8 mouse cellular contexts compared by ENCODE assay signal in the genomic region with DNA sequence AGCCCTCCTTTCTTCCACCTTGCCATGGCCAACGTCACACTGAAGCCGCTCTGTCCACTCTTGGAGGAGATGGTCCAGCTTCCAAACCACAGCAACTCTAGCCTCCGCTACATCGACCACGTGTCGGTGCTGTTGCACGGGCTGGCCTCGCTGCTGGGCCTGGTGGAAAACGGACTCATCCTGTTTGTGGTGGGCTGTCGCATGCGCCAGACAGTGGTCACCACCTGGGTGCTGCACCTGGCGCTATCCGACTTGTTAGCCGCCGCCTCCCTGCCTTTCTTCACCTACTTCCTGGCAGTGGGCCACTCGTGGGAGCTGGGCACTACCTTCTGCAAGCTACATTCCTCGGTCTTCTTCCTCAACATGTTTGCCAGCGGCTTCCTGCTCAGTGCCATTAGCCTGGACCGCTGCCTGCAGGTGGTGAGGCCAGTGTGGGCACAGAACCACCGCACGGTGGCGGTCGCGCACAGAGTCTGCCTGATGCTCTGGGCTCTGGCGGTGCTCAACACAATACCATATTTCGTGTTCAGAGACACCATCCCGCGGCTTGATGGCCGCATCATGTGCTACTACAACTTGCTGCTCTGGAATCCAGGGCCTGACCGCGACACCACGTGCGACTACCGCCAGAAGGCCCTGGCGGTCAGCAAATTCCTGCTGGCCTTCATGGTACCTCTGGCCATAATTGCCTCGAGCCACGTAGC. TPM values are rescaled to one million over a fixed set of nuclear protein-coding genes. Genes with fewer than 3 reads are reported as not detected.
DNase-seq lines count a peak whose midpoint lies in the region; ATAC-seq lines count a peak whose summit lies in the region.
"Had no signal": no experiment of that assay in that cellular context is flagged by ENCODE, and none has a peak within 500 bp of the region (broad histone marks: within the 10 kb centered on the region; RNA-seq: fewer than 3 reads in every experiment).

No protein-coding gene starts in this region.

- ATAC-seq in intestine, embryonic 16.5 days: peak; percentile 84
- ATAC-seq in midbrain, embryonic 12.5 days (ENCODE audit: low FRiP score, low read depth): peak; percentile 93

- H3K9ac ChIP-seq in intestine, embryonic 16.5 days (ENCODE audit: low read depth, low read length): peak overlapping the region; percentile 66
- H3K9ac ChIP-seq in midbrain, embryonic 12.5 days (replicated peaks): peak overlapping the region; percentile 53

- H3K36me3 ChIP-seq in intestine, embryonic 16.5 days (ENCODE audit: control insufficient read depth, insufficient read depth, low read length): peaks cover 8% of the 10 kb centered on the region
- H3K36me3 ChIP-seq in limb, embryonic 10.5 days: peaks cover 37% of the 10 kb centered on the region
- H3K36me3 ChIP-seq in midbrain, embryonic 12.5 days: peaks cover 36% of the 10 kb centered on the region

- H3K4me1 ChIP-seq in intestine, embryonic 16.5 days (ENCODE audit: control insufficient read depth, insufficient read depth, low read length): peaks cover 11% of the 10 kb centered on the region
- H3K4me1 ChIP-seq in limb, embryonic 10.5 days: peaks cover 14% of the 10 kb centered on the region
- H3K4me1 ChIP-seq in midbrain, embryonic 12.5 days: peaks cover 12% of the 10 kb centered on the region

- peak overlapping the region; percentile 39 for H3K4me3 ChIP-seq in intestine, embryonic 16.5 days (ENCODE audit: low read length)
- H3K4me3 ChIP-seq in limb, embryonic 10.5 days: peak overlapping the region; percentile 55
- peak overlapping the region; percentile 39 for H3K4me3 ChIP-seq in midbrain, embryonic 12.5 days

- peak; percentile 82 for DNase-seq in adrenal gland, adult 2 months
- DNase-seq in cerebellum, postnatal 36 days: peak; percentile 86 to 89
- peak; percentile 46 to 78 for DNase-seq in frontal cortex, postnatal 36 days (ENCODE audit: low spot score in 2 of 2)
- DNase-seq in limb, embryonic 10.5 days (ENCODE audit: low spot score): peak; percentile 90
- DNase-seq in spleen, adult 18-20 months: peak; percentile 28 to 57

- H3K9me3 ChIP-seq in intestine, embryonic 16.5 days (ENCODE audit: control insufficient read depth, low read length): no peaks in the 10 kb centered on the region
- H3K9me3 ChIP-seq in limb, embryonic 10.5 days (replicated peaks): no peaks in the 10 kb centered on the region
- no peaks in the 10 kb centered on the region for H3K9me3 ChIP-seq in midbrain, embryonic 12.5 days

- peak overlapping the region; percentile 69 for H3K4me2 ChIP-seq in intestine, embryonic 16.5 days (ENCODE audit: low read depth, low read length)
- H3K4me2 ChIP-seq in midbrain, embryonic 12.5 days (replicated peaks): peak overlapping the region; percentile 62

- no peak overlapping the region for H3K27ac ChIP-seq in intestine, embryonic 16.5 days (ENCODE audit: low read length)
- H3K27ac ChIP-seq in limb, embryonic 10.5 days: peak overlapping the region; percentile 89
- H3K27ac ChIP-seq in midbrain, embryonic 12.5 days (replicated peaks): peak overlapping the region; percentile 55
- H3K27ac ChIP-seq: macrophage had no signal

- WGBS in intestine, embryonic 16.5 days: 20% methylated on average over 37 of the region's 37 CpGs
- WGBS in limb, embryonic 10.5 days: 19% methylated on average over 37 of the region's 37 CpGs
- 19% methylated on average over 37 of the region's 37 CpGs for WGBS in midbrain, embryonic 12.5 days

- no peaks in the 10 kb centered on the region for H3K27me3 ChIP-seq in intestine, embryonic 16.5 days (replicated peaks; ENCODE audit: control insufficient read depth, insufficient read depth, low read length)
- H3K27me3 ChIP-seq in limb, embryonic 10.5 days (ENCODE audit: low read depth, poor library complexity, severe bottlenecking): no peaks in the 10 kb centered on the region
- peaks cover 20% of the 10 kb centered on the region for H3K27me3 ChIP-seq in midbrain, embryonic 12.5 days

RNA-seq across cellular contexts. Expression of gene Ptgdr2, which starts 3.3 kb away (rescaled TPM):
- total RNA-seq in adrenal gland, adult 2 months (2021): under 1 TPM in 1 of 2 experiments, not detected in 1; 0.10 TPM
- 0.04 and 0.26 TPM in 2 replicates for polyA plus RNA-seq in adrenal gland, adult 2 months (2012; rRNA removed)
- polyA plus RNA-seq in intestine, embryonic 16.5 days (2015; fragmentation: Nextera tagmentation; extraction: Ambion mirVana): 0.05 and 0.11 TPM in 2 replicates
- polyA plus RNA-seq in limb, embryonic 10.5 days (2016; fragmentation: Nextera tagmentation; extraction: Ambion mirVana): 0.08 TPM in 2 replicates
- 0.09 and 0.12 TPM in 2 replicates for polyA plus RNA-seq in midbrain, embryonic 12.5 days (2016; fragmentation: Nextera tagmentation; extraction: Ambion mirVana)
- polyA plus RNA-seq: macrophage had no signal

RNA-seq across cellular contexts. Expression of gene Ccdc86, which starts 8.8 kb away (rescaled TPM):
- total RNA-seq in adrenal gland, adult 2 months (2021): 10 to 100 TPM; 12.8 to 21.4 TPM
- 14.2 and 17.1 TPM in 2 replicates for polyA plus RNA-seq in adrenal gland, adult 2 months (2012; rRNA removed)
- 25.6 and 29.4 TPM in 2 replicates for polyA plus RNA-seq in intestine, embryonic 16.5 days (2015; fragmentation: Nextera tagmentation; extraction: Ambion mirVana)
- 46.8 and 62.9 TPM in 2 replicates for polyA plus RNA-seq in limb, embryonic 10.5 days (2016; fragmentation: Nextera tagmentation; extraction: Ambion mirVana)
- polyA plus RNA-seq in midbrain, embryonic 12.5 days (2016; fragmentation: Nextera tagmentation; extraction: Ambion mirVana): 21.6 and 23.7 TPM in 2 replicates

RNA-seq across cellular contexts. Expression of gene Zp1, which starts 19.8 kb away (rescaled TPM):
- not detected for total RNA-seq in adrenal gland, adult 2 months (2021)
- polyA plus RNA-seq in adrenal gland, adult 2 months (2012; rRNA removed): not detected in 2 replicates
- polyA plus RNA-seq in intestine, embryonic 16.5 days (2015; fragmentation: Nextera tagmentation; extraction: Ambion mirVana): not detected in 2 replicates
- not detected in 2 replicates for polyA plus RNA-seq in limb, embryonic 10.5 days (2016; fragmentation: Nextera tagmentation; extraction: Ambion mirVana)
- polyA plus RNA-seq in midbrain, embryonic 12.5 days (2016; fragmentation: Nextera tagmentation; extraction: Ambion mirVana): 0.38 TPM in 1 of 2 replicates, not detected in the other
- polyA plus RNA-seq: macrophage had no signal

RNA-seq across cellular contexts. Expression of gene Ms4a10, which starts 34.2 kb away (rescaled TPM):
- total RNA-seq in adrenal gland, adult 2 months (2021): 10 to 100 TPM in 1 of 2 experiments, 1 to 10 TPM in 1; 1.1 to 75.2 TPM
- 15.4 and 35.0 TPM in 2 replicates for polyA plus RNA-seq in adrenal gland, adult 2 months (2012; rRNA removed)
- polyA plus RNA-seq in intestine, embryonic 16.5 days (2015; fragmentation: Nextera tagmentation; extraction: Ambion mirVana): 111 and 159 TPM in 2 replicates
- polyA plus RNA-seq in limb, embryonic 10.5 days (2016; fragmentation: Nextera tagmentation; extraction: Ambion mirVana): not detected in 2 replicates
- not detected in 2 replicates for polyA plus RNA-seq in midbrain, embryonic 12.5 days (2016; fragmentation: Nextera tagmentation; extraction: Ambion mirVana)
- polyA plus RNA-seq: macrophage had no signal

RNA-seq across cellular contexts. Expression of gene Prpf19, which starts 45.2 kb away (rescaled TPM):
- total RNA-seq in adrenal gland, adult 2 months (2021): 100 to 1,000 TPM; 143 to 184 TPM
- polyA plus RNA-seq in adrenal gland, adult 2 months (2012; rRNA removed): 299 and 410 TPM in 2 replicates
- polyA plus RNA-seq in intestine, embryonic 16.5 days (2015; fragmentation: Nextera tagmentation; extraction: Ambion mirVana): 32.1 and 35.0 TPM in 2 replicates
- 47.2 and 51.5 TPM in 2 replicates for polyA plus RNA-seq in limb, embryonic 10.5 days (2016; fragmentation: Nextera tagmentation; extraction: Ambion mirVana)
- 39.1 and 41.1 TPM in 2 replicates for polyA plus RNA-seq in midbrain, embryonic 12.5 days (2016; fragmentation: Nextera tagmentation; extraction: Ambion mirVana)
